Mouse (Mus musculus): Measurements from ENCODE around the gene Ccrl2. TPM values are rescaled to one million over a fixed set of nuclear protein-coding genes. Genes with fewer than 3 reads are reported as not detected.
A peak's percentile ranks its signal among the peaks of the same experiment; 100 is the strongest.

The Ccrl2 gene
- polyA plus RNA-seq, 1 experiment from 2014 or later, result 4.4 TPM

- Histone ChIP-seq H3K4me3 (no peak overlapping the region), H3K4me1 (replicated peaks) (no peaks in the 10 kb centered on the region; the same call in 1 of the 2 replicates), H3K4me2 (no peak overlapping the region), H3K27me3 (replicated peaks) (0 out of 2 replicates have a peak, but pooled peaks cover 3% of the 10 kb centered on the region), H3K36me3 (no peaks in the 10 kb centered on the region), H3K9me3 (replicated peaks) (no peaks in the 10 kb centered on the region), H3K27ac (ENCODE audit: poor library complexity, severe bottlenecking) (no peak overlapping the region), H3K9ac (no peak overlapping the region)
- WGBS, result 80% methylated on average over 10 of the region's 10 CpGs
- no peak for ATAC-seq (ENCODE audit: insufficient number of reproducible peaks, low FRiP score)
These were observed 30.5 kb downstream of the Ccrl2 start for GRCm38 (mm10) chr9:111026791-111027190.

- Histone ChIP-seq H3K27me3 (replicated peaks) (0 out of 2 replicates have a peak, but pooled peaks cover 3% of the 10 kb centered on the region), H3K9ac (0 out of 2 replicates have a peak within 1 kb of the TSS, but pooled peaks have one; percentile 9), H3K4me2 (no peak within 1 kb of the TSS), H3K9me3 (replicated peaks) (no peaks in the 10 kb centered on the region), H3K27ac (ENCODE audit: poor library complexity, severe bottlenecking) (no peak within 1 kb of the TSS), H3K36me3 (no peaks in the 10 kb centered on the region), H3K4me3 (no peak within 1 kb of the TSS), H3K4me1 (replicated peaks) (peaks cover 6% of the 10 kb centered on the region; the same call in 1 of the 2 replicates)
- 51% methylated on average over 5 of the region's 5 CpGs for WGBS
- ATAC-seq (ENCODE audit: insufficient number of reproducible peaks, low FRiP score), result no peak
These were observed 38.3 kb downstream of the Ccrl2 start, which contains the start of gene Ltf for GRCm38 (mm10) chr9:111019022-111019421. TSS of gene Ltf (plus strand) at chr9:111019271.

GRCm38 (mm10) chr9:111015658-111016057, 41.7 kb downstream of the Ccrl2 start:
- Histone ChIP-seq H3K4me3 (no peak overlapping the region), H3K36me3 (no peaks in the 10 kb centered on the region), H3K9me3 (replicated peaks) (no peaks in the 10 kb centered on the region), H3K4me2 (no peak overlapping the region), H3K4me1 (replicated peaks) (peaks cover 16% of the 10 kb centered on the region), H3K27ac (ENCODE audit: poor library complexity, severe bottlenecking) (no peak overlapping the region), H3K27me3 (replicated peaks) (no peaks in the 10 kb centered on the region), H3K9ac (no peak overlapping the region)
- ATAC-seq (ENCODE audit: insufficient number of reproducible peaks, low FRiP score), result no peak
- 84% methylated on average over 4 of the region's 4 CpGs for WGBS

DNA sequence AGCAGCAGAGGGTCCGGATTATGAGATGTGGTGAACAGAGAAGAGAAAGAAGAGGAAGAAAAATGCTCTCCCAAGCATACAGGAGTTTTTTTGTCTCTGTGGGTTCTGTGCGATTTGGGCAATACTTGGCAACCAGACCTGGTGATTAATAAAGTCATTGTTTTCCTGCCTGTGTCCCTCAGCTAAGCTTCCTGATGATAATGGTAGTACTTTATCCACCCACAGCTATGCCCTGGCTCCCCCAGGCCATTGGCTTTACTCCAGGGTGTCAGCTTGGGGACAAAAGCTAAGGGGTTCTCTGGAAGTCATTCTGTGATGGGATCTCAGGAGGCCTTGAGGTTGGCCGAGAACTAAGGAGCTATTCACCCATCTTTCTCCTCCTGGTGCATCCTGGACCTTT, 45.3 kb downstream of the Ccrl2 start:
- no peak overlapping the region for H3K4me2 ChIP-seq
- peaks cover 9% of the 10 kb centered on the region for H3K4me1 ChIP-seq (replicated peaks)
- no peaks in the 10 kb centered on the region for H3K9me3 ChIP-seq (replicated peaks)
- no peaks in the 10 kb centered on the region for H3K36me3 ChIP-seq
- H3K27me3 ChIP-seq (replicated peaks), result no peaks in the 10 kb centered on the region
- H3K4me3 ChIP-seq, result no peak overlapping the region
- no peak overlapping the region for H3K9ac ChIP-seq
- no peak for ATAC-seq (ENCODE audit: insufficient number of reproducible peaks, low FRiP score)
- 65% methylated on average over 3 of the region's 3 CpGs for WGBS
- H3K27ac ChIP-seq (ENCODE audit: poor library complexity, severe bottlenecking), result no peak overlapping the region

- H3K4me3 ChIP-seq, result no peak overlapping the region
These were observed 45.8 kb downstream of the Ccrl2 start for GRCm38 (mm10) chr9:111011550-111011949.

DNA sequence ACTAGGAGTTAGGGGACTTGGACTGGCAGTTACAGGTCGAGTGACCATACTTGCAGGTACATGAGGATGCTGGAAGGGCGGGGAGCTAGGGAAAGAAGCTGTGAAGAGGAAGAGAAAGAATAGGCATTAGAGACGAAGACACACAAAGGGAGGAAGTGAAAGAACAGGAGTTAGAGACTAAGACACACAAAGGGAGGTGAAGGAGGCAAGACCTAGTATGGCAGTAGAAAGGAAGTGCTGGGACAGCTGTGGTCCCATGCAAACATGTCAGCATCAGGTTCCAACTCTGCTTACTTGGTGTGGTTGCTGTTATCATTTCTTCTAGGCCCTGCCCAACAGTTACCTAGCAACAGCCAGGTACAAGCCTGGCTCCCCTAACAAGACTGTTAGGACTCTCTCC, 47.6 kb downstream of the Ccrl2 start:
- Histone ChIP-seq H3K4me1 (replicated peaks) (peaks cover 9% of the 10 kb centered on the region), H3K4me3 (no peak overlapping the region), H3K27ac (ENCODE audit: poor library complexity, severe bottlenecking) (no peak overlapping the region), H3K36me3 (no peaks in the 10 kb centered on the region), H3K4me2 (no peak overlapping the region), H3K9me3 (replicated peaks) (no peaks in the 10 kb centered on the region), H3K9ac (no peak overlapping the region), H3K27me3 (replicated peaks) (no peaks in the 10 kb centered on the region)
- WGBS, result 68% methylated on average over 3 of the region's 3 CpGs
- no peak for ATAC-seq (ENCODE audit: insufficient number of reproducible peaks, low FRiP score)

More at GRCm38 (mm10) chr9:111011550-111011949, 45.8 kb downstream of the Ccrl2 start:
- no peak overlapping the region for H3K27ac ChIP-seq (ENCODE audit: poor library complexity, severe bottlenecking)
- no peaks in the 10 kb centered on the region for H3K9me3 ChIP-seq (replicated peaks)
- WGBS, result 73% methylated on average over 9 of the region's 9 CpGs
- no peak overlapping the region for H3K4me2 ChIP-seq
- H3K36me3 ChIP-seq, result no peaks in the 10 kb centered on the region
- H3K4me1 ChIP-seq (replicated peaks), result peaks cover 9% of the 10 kb centered on the region
- no peaks in the 10 kb centered on the region for H3K27me3 ChIP-seq (replicated peaks)
- no peak for ATAC-seq (ENCODE audit: insufficient number of reproducible peaks, low FRiP score)
- no peak overlapping the region for H3K9ac ChIP-seq

GRCm38 (mm10) chr9:111006544-111006943, 50.8 kb downstream of the Ccrl2 start:
- 93% methylated on average over 2 of the region's 2 CpGs for WGBS

More at GRCm38 (mm10) chr9:111006544-111006943, 50.8 kb downstream of the Ccrl2 start:
- H3K4me1 ChIP-seq (replicated peaks), result no peaks in the 10 kb centered on the region; the same call in 1 of the 2 replicates
- no peak for ATAC-seq (ENCODE audit: insufficient number of reproducible peaks, low FRiP score)
- no peak overlapping the region for H3K9ac ChIP-seq
- H3K9me3 ChIP-seq (replicated peaks), result no peaks in the 10 kb centered on the region
- H3K27me3 ChIP-seq (replicated peaks), result no peaks in the 10 kb centered on the region
- no peak overlapping the region for H3K4me3 ChIP-seq
- H3K4me2 ChIP-seq, result no peak overlapping the region
- no peak overlapping the region for H3K27ac ChIP-seq (ENCODE audit: poor library complexity, severe bottlenecking)
- H3K36me3 ChIP-seq, result no peaks in the 10 kb centered on the region

Other genes starting within 250 kb of the Ccrl2 start
- not detected in 2 replicates for gene Prss44, start 243.5 kb downstream of the Ccrl2 start, polyA plus RNA-seq (2016; fragmentation: Nextera tagmentation; extraction: Ambion mirVana)
- gene Prss43, start 230.8 kb downstream of the Ccrl2 start, polyA plus RNA-seq (2016; fragmentation: Nextera tagmentation; extraction: Ambion mirVana), result not detected in 2 replicates
- gene Prss45, start 222.9 kb downstream of the Ccrl2 start, polyA plus RNA-seq (2016; fragmentation: Nextera tagmentation; extraction: Ambion mirVana), result not detected in 2 replicates
- gene Prss46, start 213.0 kb downstream of the Ccrl2 start, polyA plus RNA-seq (2016; fragmentation: Nextera tagmentation; extraction: Ambion mirVana), result not detected in 2 replicates
- gene Prss50, start 199.6 kb downstream of the Ccrl2 start, polyA plus RNA-seq (2016; fragmentation: Nextera tagmentation; extraction: Ambion mirVana), result 0.97 TPM in 1 of 2 replicates, not detected in the other
- 1.3 and 1.4 TPM in 2 replicates for gene Als2cl, start 177.6 kb downstream of the Ccrl2 start, polyA plus RNA-seq (2016; fragmentation: Nextera tagmentation; extraction: Ambion mirVana)
- 0.06 and 0.65 TPM in 2 replicates for gene Tmie, start 177.4 kb downstream of the Ccrl2 start, polyA plus RNA-seq (2016; fragmentation: Nextera tagmentation; extraction: Ambion mirVana)
- not detected in 2 replicates for gene Fam240a, start 140.7 kb downstream of the Ccrl2 start, polyA plus RNA-seq (2016; fragmentation: Nextera tagmentation; extraction: Ambion mirVana)
- gene Tdgf1, start 111.4 kb downstream of the Ccrl2 start, polyA plus RNA-seq (2016; fragmentation: Nextera tagmentation; extraction: Ambion mirVana), result not detected in 2 replicates
- gene Lrrc2, start 106.0 kb downstream of the Ccrl2 start, polyA plus RNA-seq (2016; fragmentation: Nextera tagmentation; extraction: Ambion mirVana), result 1.3 and 1.5 TPM in 2 replicates
- gene Rtp3, start 66.9 kb downstream of the Ccrl2 start, polyA plus RNA-seq (2016; fragmentation: Nextera tagmentation; extraction: Ambion mirVana), result 0.09 TPM in 1 of 2 replicates, not detected in the other
- gene Ltf, start 38.2 kb downstream of the Ccrl2 start, polyA plus RNA-seq (2016; fragmentation: Nextera tagmentation; extraction: Ambion mirVana), result 0.72 and 1.3 TPM in 2 replicates
- gene Lrrfip2, start 60.1 kb upstream of the Ccrl2 start, polyA plus RNA-seq (2016; fragmentation: Nextera tagmentation; extraction: Ambion mirVana), result 65.8 and 70.4 TPM in 2 replicates
- 39.3 and 44.0 TPM in 2 replicates for gene Mlh1, start 214.3 kb upstream of the Ccrl2 start, polyA plus RNA-seq (2016; fragmentation: Nextera tagmentation; extraction: Ambion mirVana)
- 32.8 and 34.3 TPM in 2 replicates for gene Epm2aip1, start 214.4 kb upstream of the Ccrl2 start, polyA plus RNA-seq (2016; fragmentation: Nextera tagmentation; extraction: Ambion mirVana)